Mouse (Mus musculus) embryonic fibroblast, embryonic 13.5 days (primary cell): ENCODE data around the gene Tcf7l2.

Experiments
- CTCF ChIP-seq: IDR thresholded peaks from 2 replicates; pipeline ENCODE4 v1.5.1; 2011; ENCODE audit warnings: mild to moderate bottlenecking, control low read depth, low read length, moderate library complexity, borderline replicate concordance; ENCODE audit not compliant: insufficient read depth
- POLR2A ChIP-seq: IDR thresholded peaks from 2 replicates; pipeline ENCODE4 v1.6.1; 2011; ENCODE audit warnings: low read depth, mild to moderate bottlenecking, control low read depth, low read length, moderate library complexity

GRCm38 (mm10) chr19:55902573-55903385 lies 161.2 kb downstream of the Tcf7l2 start:
- TF ChIP-seq POLR2A: no peak
- TF ChIP-seq CTCF: no peak
